Mouse (Mus musculus) heart, embryonic 10.5 days (tissue): ENCODE data around the gene Slmap. TPM values are rescaled to one million over a fixed set of nuclear protein-coding genes. Genes with fewer than 3 reads are reported as not detected.

Experiments used
- DNase-seq: peaks from one replicate; pipeline ENCODE4 v3.0.0-alpha.2; 2017; ENCODE audit warnings: low spot score
- H3K27ac ChIP-seq: fragments of 300-500 bp; sonication (generic); 2 replicates; pipeline ENCODE4 v1.5.1; 2016; ENCODE audit warnings: mild to moderate bottlenecking
- H3K27me3 ChIP-seq: fragments of 300-500 bp; sonication (generic); 2 replicates; pipeline ENCODE4 v1.6.1; 2016; ENCODE audit warnings: mild to moderate bottlenecking; ENCODE audit not compliant: poor library complexity, insufficient read depth, severe bottlenecking
- H3K36me3 ChIP-seq: fragments of 300-500 bp; sonication (generic); 2 replicates; pipeline ENCODE4 v1.6.1; 2016; ENCODE audit warnings: mild to moderate bottlenecking, moderate library complexity
- H3K4me1 ChIP-seq: fragments of 300-500 bp; sonication (generic); 2 replicates; pipeline ENCODE4 v1.6.1; 2016; ENCODE audit warnings: mild to moderate bottlenecking
- H3K4me3 ChIP-seq: fragments of 300-500 bp; sonication (generic); 2 replicates; pipeline ENCODE4 v1.5.1; 2016; ENCODE audit warnings: mild to moderate bottlenecking, moderate library complexity
- H3K9me3 ChIP-seq: fragments of 300-500 bp; sonication (generic); 2 replicates; pipeline ENCODE4 v1.6.1; 2016; ENCODE audit warnings: mild to moderate bottlenecking, moderate library complexity
- WGBS: fragments of 180-500 bp; shearing (Covaris S2); methylation state at CpG from one replicate; pipeline ENCODE4 v1.1.7; 2016; 5-methylcytosine and 5-hydroxymethylcytosine counted together
- polyA plus RNA-seq: library from polyadenylated mRNA; unstranded; fragments of >200 nt; fragmentation: Nextera tagmentation; extraction: Ambion mirVana; gene quantifications from 2 replicates; pipeline ENCODE4 v1.2.1, GENCODE M21; 2016

The Slmap gene
- polyA plus RNA-seq, 1 experiment from 2014 or later, result 45.1 TPM

GRCm38 (mm10) chr14:26447223-26447622 lies 87.5 kb downstream of the Slmap start:
- no peaks in the 10 kb centered on the region for H3K27me3 ChIP-seq
- no peak for DNase-seq
- H3K27ac ChIP-seq, result no peak overlapping the region
- no peaks in the 10 kb centered on the region for H3K9me3 ChIP-seq
- H3K4me1 ChIP-seq, result peaks cover 35% of the 10 kb centered on the region
- no peak overlapping the region for H3K4me3 ChIP-seq
- WGBS, result 55% methylated on average over 2 of the region's 2 CpGs
- no peaks in the 10 kb centered on the region for H3K36me3 ChIP-seq

DNA sequence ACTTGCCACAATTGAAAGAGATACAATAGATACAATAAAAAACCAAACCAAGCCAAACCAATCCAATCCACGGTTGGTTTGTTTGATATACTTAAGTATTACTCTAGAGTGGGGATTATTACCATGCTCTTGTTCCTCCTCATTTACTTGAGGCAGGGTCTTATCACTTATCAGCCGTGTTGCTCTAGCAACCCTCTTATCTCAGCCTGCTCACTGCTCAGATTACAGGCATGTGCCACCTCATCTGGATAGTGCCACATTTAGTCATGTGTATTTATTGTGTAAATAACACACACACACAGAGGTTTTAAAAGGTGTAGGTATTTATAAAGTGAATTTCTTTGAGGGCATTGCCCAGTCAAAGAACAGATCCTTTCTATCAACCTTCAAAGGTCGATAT lies 88.2 kb downstream of the Slmap start:
- WGBS, result 54% methylated on average over 3 of the region's 3 CpGs
- no peak overlapping the region for H3K27ac ChIP-seq
- no peak for DNase-seq

GRCm38 (mm10) chr14:26442534-26442933 lies 92.2 kb downstream of the Slmap start:
- no peak for DNase-seq
- Histone ChIP-seq H3K27me3 (no peaks in the 10 kb centered on the region), H3K36me3 (peaks cover 10% of the 10 kb centered on the region; the same call in 1 of the 2 replicates), H3K27ac (peak overlapping the region; percentile 85), H3K9me3 (no peaks in the 10 kb centered on the region), H3K4me3 (peak overlapping the region; percentile 48), H3K4me1 (peaks cover 31% of the 10 kb centered on the region)
- WGBS, result 51% methylated on average over 6 of the region's 6 CpGs

More for the DNA sequence above, 88.2 kb downstream of the Slmap start:
- Histone ChIP-seq H3K27me3 (no peaks in the 10 kb centered on the region), H3K36me3 (no peaks in the 10 kb centered on the region), H3K4me1 (peaks cover 35% of the 10 kb centered on the region), H3K9me3 (no peaks in the 10 kb centered on the region), H3K4me3 (no peak overlapping the region)

DNA sequence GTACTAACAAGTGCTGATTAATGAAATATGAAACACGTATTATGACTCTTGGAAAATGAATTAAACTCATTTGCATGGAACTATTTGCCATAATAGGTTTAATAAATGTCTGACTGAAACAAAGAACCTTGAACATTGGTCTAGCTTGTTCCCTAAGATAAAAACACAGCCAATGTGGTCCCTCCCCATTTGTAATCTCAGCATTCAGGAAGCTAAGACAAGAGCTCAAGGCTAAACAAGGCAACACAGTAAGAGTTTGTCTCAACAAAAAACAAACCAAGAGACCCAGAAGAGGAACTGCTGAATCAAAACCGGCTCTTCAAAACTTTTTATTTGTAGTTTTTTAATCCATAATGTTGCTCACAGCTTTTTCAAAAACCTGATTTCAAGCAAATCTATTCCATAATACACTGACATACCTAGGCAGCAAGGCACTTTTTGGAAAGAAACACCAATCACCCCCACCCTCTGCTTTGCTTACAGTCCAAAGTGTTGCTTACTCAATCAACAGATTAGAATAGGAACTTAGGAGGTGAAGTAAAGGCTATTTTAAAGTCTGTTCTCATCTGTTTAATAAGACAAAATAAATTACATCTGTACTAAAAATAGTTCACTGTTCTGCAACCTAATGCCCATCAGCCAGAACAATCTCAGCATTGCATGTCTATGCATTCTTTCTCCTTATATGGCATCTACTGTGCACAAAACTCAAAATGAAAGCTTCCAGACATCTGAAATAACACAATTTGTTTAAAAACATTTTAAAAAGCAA lies 93.5 kb downstream of the Slmap start:
- peak overlapping the region; percentile 85 for H3K27ac ChIP-seq
- no peaks in the 10 kb centered on the region for H3K27me3 ChIP-seq
- H3K36me3 ChIP-seq, result peaks cover 17% of the 10 kb centered on the region; the same call in 1 of the 2 replicates
- peak overlapping the region; percentile 48 for H3K4me3 ChIP-seq
- no peaks in the 10 kb centered on the region for H3K9me3 ChIP-seq
- peaks cover 19% of the 10 kb centered on the region for H3K4me1 ChIP-seq
- no peak for DNase-seq
- WGBS, result 72% methylated on average over 2 of the region's 2 CpGs

DNA sequence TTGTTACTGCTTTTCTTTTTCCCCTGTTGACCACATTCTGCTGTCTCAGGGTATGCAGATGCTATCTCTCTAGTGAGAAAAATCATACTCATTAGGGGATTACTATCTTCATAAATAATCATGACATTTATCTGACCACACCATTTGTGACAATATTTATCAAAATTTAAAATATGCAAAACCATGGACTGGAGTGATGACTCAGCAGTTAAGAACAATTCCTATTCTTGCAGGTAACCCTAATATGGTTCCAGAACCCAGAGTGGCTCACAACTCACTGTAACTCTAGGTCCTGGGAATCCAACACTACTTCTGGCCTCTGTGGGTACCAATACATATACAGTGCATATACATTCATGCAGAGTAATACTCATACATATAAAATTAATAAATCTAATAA lies 94.7 kb downstream of the Slmap start:
- no peaks in the 10 kb centered on the region for H3K27me3 ChIP-seq
- no peak overlapping the region for H3K27ac ChIP-seq
- no peak overlapping the region for H3K4me3 ChIP-seq
- DNase-seq, result no peak
- H3K9me3 ChIP-seq, result no peaks in the 10 kb centered on the region
- H3K36me3 ChIP-seq, result peaks cover 28% of the 10 kb centered on the region
- peaks cover 18% of the 10 kb centered on the region for H3K4me1 ChIP-seq

DNA sequence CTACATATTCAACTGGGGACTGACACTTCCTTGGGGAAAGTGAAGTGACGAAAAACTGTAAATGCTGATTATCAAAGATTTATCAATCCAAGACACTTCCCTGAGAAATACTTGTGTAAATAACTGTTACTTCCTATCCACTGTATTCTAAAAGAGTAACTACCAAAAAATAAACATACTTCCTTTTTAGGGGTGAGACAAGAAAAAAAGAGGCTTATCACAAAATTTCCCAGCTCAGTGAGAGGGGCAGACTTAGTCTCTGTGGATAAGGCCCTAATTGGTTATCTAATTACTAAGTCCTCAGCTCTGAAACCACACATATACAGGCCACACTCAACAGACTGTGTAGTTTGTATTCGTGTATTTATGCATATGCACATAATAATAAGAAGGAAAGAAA lies 97.0 kb downstream of the Slmap start:
- Histone ChIP-seq H3K4me1 (peaks cover 12% of the 10 kb centered on the region), H3K27ac (no peak overlapping the region), H3K27me3 (no peaks in the 10 kb centered on the region), H3K9me3 (no peaks in the 10 kb centered on the region), H3K36me3 (peaks cover 37% of the 10 kb centered on the region), H3K4me3 (no peak overlapping the region)
- 63% methylated on average over 2 of the region's 2 CpGs for WGBS
- DNase-seq, result no peak

GRCm38 (mm10) chr14:26436304-26436703 lies 98.4 kb downstream of the Slmap start:
- H3K36me3 ChIP-seq, result peaks cover 37% of the 10 kb centered on the region
- H3K4me3 ChIP-seq, result no peak overlapping the region
- no peaks in the 10 kb centered on the region for H3K27me3 ChIP-seq
- peaks cover 8% of the 10 kb centered on the region for H3K4me1 ChIP-seq
- no peak overlapping the region for H3K27ac ChIP-seq
- H3K9me3 ChIP-seq, result no peaks in the 10 kb centered on the region
- no peak for DNase-seq

- DNase-seq, result no peak
- Histone ChIP-seq H3K4me1 (no peaks in the 10 kb centered on the region), H3K36me3 (peaks cover 38% of the 10 kb centered on the region), H3K9me3 (no peaks in the 10 kb centered on the region), H3K27ac (no peak overlapping the region), H3K4me3 (no peak overlapping the region), H3K27me3 (no peaks in the 10 kb centered on the region)
- WGBS, result 82% methylated on average over 2 of the region's 2 CpGs
Observed at GRCm38 (mm10) chr14:26432320-26432719, 102.4 kb downstream of the Slmap start.

DNA sequence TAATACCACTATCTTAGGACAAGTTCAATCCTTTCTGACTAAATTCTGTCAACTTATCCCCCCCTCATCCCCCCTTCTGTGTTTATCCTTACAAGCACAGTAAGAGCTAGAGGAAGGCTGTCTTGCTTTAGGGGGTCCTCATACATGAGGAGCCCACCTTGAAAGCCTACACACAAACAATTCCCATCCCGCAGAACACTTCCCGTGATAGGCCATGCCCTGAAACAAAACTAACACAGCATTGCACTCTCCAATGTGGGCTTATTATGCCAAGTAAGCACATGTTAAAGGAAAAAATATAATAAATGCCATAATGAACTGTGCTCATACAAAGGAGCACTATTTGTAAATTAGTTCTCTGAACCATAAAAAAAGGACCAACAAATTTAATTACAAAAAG lies 102.8 kb downstream of the Slmap start:
- Histone ChIP-seq H3K27me3 (no peaks in the 10 kb centered on the region), H3K36me3 (peaks cover 41% of the 10 kb centered on the region), H3K27ac (no peak overlapping the region), H3K4me1 (no peaks in the 10 kb centered on the region), H3K4me3 (no peak overlapping the region), H3K9me3 (no peaks in the 10 kb centered on the region)
- no peak for DNase-seq
- WGBS, result 98% methylated on average over 2 of the region's 2 CpGs

GRCm38 (mm10) chr14:26420231-26420630 lies 114.5 kb downstream of the Slmap start:
- Histone ChIP-seq H3K27me3 (no peaks in the 10 kb centered on the region), H3K27ac (no peak overlapping the region), H3K4me3 (no peak overlapping the region), H3K4me1 (no peaks in the 10 kb centered on the region), H3K9me3 (no peaks in the 10 kb centered on the region), H3K36me3 (peaks cover 73% of the 10 kb centered on the region)
- DNase-seq, result no peak
- 74% methylated on average over 2 of the region's 2 CpGs for WGBS

DNA sequence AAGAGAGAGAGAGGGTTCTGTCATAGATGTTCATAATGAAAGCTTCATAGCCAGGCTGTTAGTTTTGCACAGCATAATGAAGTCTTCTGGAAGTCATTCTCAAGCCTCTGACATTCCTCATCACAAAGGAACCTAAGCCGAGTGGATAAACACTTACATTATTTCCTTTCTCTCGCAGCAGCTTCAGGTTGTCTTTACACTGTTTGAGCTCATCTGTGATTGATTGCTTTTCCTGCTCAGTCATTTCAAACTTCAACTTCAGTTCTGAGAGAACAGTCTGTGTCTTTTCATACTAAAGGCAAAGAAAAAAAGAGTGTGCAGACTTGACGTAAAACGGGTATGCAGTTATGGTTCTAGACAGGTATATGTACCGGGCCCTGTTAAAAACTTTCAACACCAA lies 116.8 kb downstream of the Slmap start:
- no peaks in the 10 kb centered on the region for H3K4me1 ChIP-seq
- H3K27me3 ChIP-seq, result no peaks in the 10 kb centered on the region
- H3K36me3 ChIP-seq, result peaks cover 65% of the 10 kb centered on the region
- H3K27ac ChIP-seq, result no peak overlapping the region
- no peak for DNase-seq
- no peak overlapping the region for H3K4me3 ChIP-seq
- H3K9me3 ChIP-seq, result no peaks in the 10 kb centered on the region
- WGBS, result 77% methylated on average over 5 of the region's 5 CpGs

DNA sequence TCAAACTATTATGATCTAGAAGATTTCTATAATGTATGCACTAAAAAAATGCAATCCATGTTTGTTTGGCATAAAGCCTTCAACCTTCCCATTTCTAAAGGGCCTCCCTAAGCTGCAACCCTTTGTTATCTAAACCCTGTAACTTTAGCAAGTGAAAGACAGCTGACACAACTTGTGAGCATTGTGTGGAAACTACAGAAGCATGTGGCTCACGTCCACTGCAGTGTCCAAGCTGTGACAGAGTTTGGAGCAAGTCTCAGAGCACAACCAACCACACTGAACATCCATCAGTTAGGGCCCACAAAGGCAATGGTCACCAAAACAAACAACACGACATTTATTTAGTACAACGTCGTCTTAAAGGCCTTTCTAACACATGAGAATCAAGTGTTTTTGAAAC lies 117.6 kb downstream of the Slmap start:
- H3K4me3 ChIP-seq, result no peak overlapping the region
- WGBS, result 84% methylated on average over 4 of the region's 4 CpGs
- H3K27me3 ChIP-seq, result no peaks in the 10 kb centered on the region
- DNase-seq, result no peak
- no peaks in the 10 kb centered on the region for H3K4me1 ChIP-seq
- peaks cover 60% of the 10 kb centered on the region for H3K36me3 ChIP-seq
- no peak overlapping the region for H3K27ac ChIP-seq
- no peaks in the 10 kb centered on the region for H3K9me3 ChIP-seq

DNA sequence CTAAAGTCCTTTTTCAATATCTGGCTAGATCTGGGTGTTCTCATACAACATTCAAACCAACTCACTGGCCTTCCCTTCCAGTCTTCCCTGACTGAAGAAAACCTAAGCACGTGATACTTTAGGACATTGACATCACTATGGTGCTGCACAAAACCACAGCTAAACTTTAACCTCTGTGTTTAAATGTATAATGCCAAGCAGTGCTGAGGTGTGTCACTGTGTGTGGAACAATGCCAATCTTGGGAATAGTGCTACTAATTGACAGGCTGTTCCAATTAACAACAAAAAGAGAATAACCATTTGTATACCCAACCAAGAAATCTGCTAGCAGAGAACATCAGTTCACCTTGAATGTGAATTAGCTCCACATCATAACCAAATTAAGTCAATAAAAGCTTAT lies 121.2 kb downstream of the Slmap start:
- no peaks in the 10 kb centered on the region for H3K4me1 ChIP-seq
- H3K36me3 ChIP-seq, result peaks cover 50% of the 10 kb centered on the region
- H3K9me3 ChIP-seq, result no peaks in the 10 kb centered on the region
- 87% methylated on average over 1 of the region's 1 CpGs for WGBS
- no peak overlapping the region for H3K4me3 ChIP-seq
- no peak for DNase-seq
- no peak overlapping the region for H3K27ac ChIP-seq
- no peaks in the 10 kb centered on the region for H3K27me3 ChIP-seq

GRCm38 (mm10) chr14:26406746-26407145 lies 128.0 kb downstream of the Slmap start:
- no peaks in the 10 kb centered on the region for H3K9me3 ChIP-seq
- no peak overlapping the region for H3K4me3 ChIP-seq
- H3K36me3 ChIP-seq, result peaks cover 17% of the 10 kb centered on the region; the same call in 1 of the 2 replicates
- peak; percentile 69 for DNase-seq
- 92% methylated on average over 7 of the region's 7 CpGs for WGBS
- no peaks in the 10 kb centered on the region for H3K4me1 ChIP-seq
- no peaks in the 10 kb centered on the region for H3K27me3 ChIP-seq
- no peak overlapping the region for H3K27ac ChIP-seq
